Mouse (Mus musculus) lung, postnatal 25 days (tissue): ENCODE data around the gene Strn4.

ENCODE experiments used
- DNase-seq: peaks from one replicate; pipeline ENCODE4 v3.0.0; 2022; ENCODE audit warnings: low spot score

The Strn4 gene

GRCm38 (mm10) chr7:16815351-16815941 is at the start of gene Strn4:
Gene Strn4, plus strand, starts transcription at chr7:16815889.
- no peak for DNase-seq

GRCm38 (mm10) chr7:16766443-16766842 is 49.2 kb upstream of the Strn4 start:
- no peak for DNase-seq

GRCm38 (mm10) chr7:16775888-16776287 is 39.8 kb upstream of the Strn4 start:
- DNase-seq = no peak

- peak; percentile 90 for DNase-seq
Observed at GRCm38 (mm10) chr7:16780076-16780475, 35.6 kb upstream of the Strn4 start.

- DNase-seq = peak; percentile 97
Observed at GRCm38 (mm10) chr7:16780825-16781554, 34.7 kb upstream of the Strn4 start, which contains the start of gene Slc1a5. Gene Slc1a5, plus strand, starts transcription at chr7:16781340.

- no peak for DNase-seq
Observed at GRCm38 (mm10) chr7:16781555-16781815, 34.2 kb upstream of the Strn4 start.

- DNase-seq = no peak
Observed at GRCm38 (mm10) chr7:16781816-16782554, 33.7 kb upstream of the Strn4 start.

- DNase-seq = no peak
Observed at GRCm38 (mm10) chr7:16782555-16783125, 33.0 kb upstream of the Strn4 start.

- peak; percentile 53 for DNase-seq
Observed at GRCm38 (mm10) chr7:16783224-16783688, 32.4 kb upstream of the Strn4 start.

- peak; percentile 88 for DNase-seq
Observed at GRCm38 (mm10) chr7:16783758-16784415, 31.8 kb upstream of the Strn4 start.

GRCm38 (mm10) chr7:16784498-16784976 is 31.2 kb upstream of the Strn4 start:
- peak; percentile 76 for DNase-seq

GRCm38 (mm10) chr7:16785541-16786083 is 30.1 kb upstream of the Strn4 start:
- no peak for DNase-seq

GRCm38 (mm10) chr7:16792316-16792715 is 23.4 kb upstream of the Strn4 start:
- peak; percentile 85 for DNase-seq

GRCm38 (mm10) chr7:16793010-16793725 is 22.5 kb upstream of the Strn4 start:
- DNase-seq = peak; percentile 57

- DNase-seq = no peak
Observed at GRCm38 (mm10) chr7:16794886-16795285, 20.8 kb upstream of the Strn4 start.

- DNase-seq = no peak
Observed at GRCm38 (mm10) chr7:16804409-16805028, 11.2 kb upstream of the Strn4 start.

GRCm38 (mm10) chr7:16807936-16808335 is 7.8 kb upstream of the Strn4 start:
- DNase-seq = no peak

GRCm38 (mm10) chr7:16808647-16809046 is 7.0 kb upstream of the Strn4 start:
- no peak for DNase-seq

- peak; percentile 78 for DNase-seq
Observed at GRCm38 (mm10) chr7:16809739-16810138, 6.0 kb upstream of the Strn4 start.

- no peak for DNase-seq
Observed at GRCm38 (mm10) chr7:16810399-16810919, 5.2 kb upstream of the Strn4 start.
